Mouse (Mus musculus) limb, embryonic 13.5 days (tissue): ENCODE measurements at regions not wholly inside any gene's neighbourhood (a gene's known extent, or its start where the extent isn't known, plus 50 kb on each side); places are given as distances from the start of the nearest gene placed in this dataset.

ENCODE experiments used
- ATAC-seq: fragments of 200-750 bp; cut with Nextera tagmentation; 2 replicates; pipeline ENCODE4 v1.8.0; 2017; ENCODE audit warnings: low read depth, moderate number of reproducible peaks, moderate TSS enrichment; ENCODE audit not compliant: low FRiP score
- H3K27ac ChIP-seq: fragments of 300-500 bp; sonication (generic); 2 replicates; pipeline ENCODE4 v1.5.1; 2015; ENCODE audit warnings: inconsistent platforms, mild to moderate bottlenecking, moderate library complexity
- H3K27me3 ChIP-seq: fragments of 300-500 bp; sonication (generic); 2 replicates; pipeline ENCODE4 v1.6.1; 2015; ENCODE audit warnings: mild to moderate bottlenecking, inconsistent platforms
- H3K36me3 ChIP-seq: fragments of 300-500 bp; sonication (generic); 2 replicates; pipeline ENCODE4 v1.6.1; 2015; ENCODE audit warnings: inconsistent platforms, mild to moderate bottlenecking, moderate library complexity
- H3K4me1 ChIP-seq: fragments of 300-500 bp; sonication (generic); 2 replicates; pipeline ENCODE4 v1.6.1; 2015; ENCODE audit warnings: inconsistent platforms
- H3K4me2 ChIP-seq: fragments of 300-500 bp; sonication (generic); replicated peaks from 2 replicates; pipeline ENCODE4 v1.6.1; 2015; ENCODE audit warnings: inconsistent platforms, mild to moderate bottlenecking, moderate library complexity
- H3K4me3 ChIP-seq: fragments of 300-500 bp; sonication (generic); 2 replicates; pipeline ENCODE4 v1.5.1; 2015; ENCODE audit warnings: moderate library complexity, mild to moderate bottlenecking, inconsistent platforms
- H3K9ac ChIP-seq: fragments of 300-500 bp; sonication (generic); 2 replicates; pipeline ENCODE4 v1.6.1; 2015; ENCODE audit warnings: mild to moderate bottlenecking, inconsistent platforms
- H3K9me3 ChIP-seq: fragments of 300-500 bp; sonication (generic); 2 replicates; pipeline ENCODE4 v1.6.1; 2016; ENCODE audit warnings: inconsistent platforms
- WGBS: fragments of 180-500 bp; shearing (Covaris S2); methylation state at CpG from one replicate; pipeline ENCODE4 v1.1.7; 2015; 5-methylcytosine and 5-hydroxymethylcytosine counted together

GRCm38 (mm10) chr13:30040288-30040687 lies 54.4 kb upstream of the E2f3 start:
- Histone ChIP-seq H3K4me3 (no peak overlapping the region), H3K4me1 (no peaks in the 10 kb centered on the region), H3K36me3 (no peaks in the 10 kb centered on the region), H3K4me2 (no peak overlapping the region), H3K9me3 (no peaks in the 10 kb centered on the region), H3K9ac (no peak overlapping the region), H3K27me3 (no peaks in the 10 kb centered on the region), H3K27ac (no peak overlapping the region)
- no peak for ATAC-seq
- 92% methylated on average over 4 of the region's 4 CpGs for WGBS

GRCm38 (mm10) chr13:30039791-30040190 lies 53.9 kb upstream of the E2f3 start:
- no peaks in the 10 kb centered on the region for H3K36me3 ChIP-seq
- no peak for ATAC-seq
- no peaks in the 10 kb centered on the region for H3K9me3 ChIP-seq
- no peak overlapping the region for H3K4me3 ChIP-seq
- H3K4me2 ChIP-seq = no peak overlapping the region
- no peak overlapping the region for H3K27ac ChIP-seq
- no peaks in the 10 kb centered on the region for H3K4me1 ChIP-seq
- no peak overlapping the region for H3K9ac ChIP-seq
- WGBS = 91% methylated on average over 2 of the region's 2 CpGs
- H3K27me3 ChIP-seq = no peaks in the 10 kb centered on the region

GRCm38 (mm10) chr13:30036561-30036960 lies 50.7 kb upstream of the E2f3 start:
- H3K27me3 ChIP-seq = no peaks in the 10 kb centered on the region
- H3K9ac ChIP-seq = no peak overlapping the region
- WGBS = 76% methylated on average over 8 of the region's 8 CpGs
- H3K9me3 ChIP-seq = no peaks in the 10 kb centered on the region
- no peak overlapping the region for H3K4me2 ChIP-seq
- no peak overlapping the region for H3K4me3 ChIP-seq
- ATAC-seq = no peak
- H3K27ac ChIP-seq = no peak overlapping the region
- no peaks in the 10 kb centered on the region for H3K36me3 ChIP-seq
- H3K4me1 ChIP-seq = peaks cover 6% of the 10 kb centered on the region; the same call in 1 of the 2 replicates

- Histone ChIP-seq H3K4me1 (peaks cover 6% of the 10 kb centered on the region; the same call in 1 of the 2 replicates), H3K27ac (no peak overlapping the region), H3K9ac (no peak overlapping the region), H3K36me3 (no peaks in the 10 kb centered on the region), H3K27me3 (no peaks in the 10 kb centered on the region), H3K9me3 (no peaks in the 10 kb centered on the region), H3K4me3 (no peak overlapping the region), H3K4me2 (no peak overlapping the region)
- WGBS = 91% methylated on average over 3 of the region's 3 CpGs
- ATAC-seq = no peak
These were observed 50.2 kb upstream of the E2f3 start for GRCm38 (mm10) chr13:30036071-30036470.
